Mouse (Mus musculus): ENCODE results near the gene Cltc.

Gene Cltc

DNA sequence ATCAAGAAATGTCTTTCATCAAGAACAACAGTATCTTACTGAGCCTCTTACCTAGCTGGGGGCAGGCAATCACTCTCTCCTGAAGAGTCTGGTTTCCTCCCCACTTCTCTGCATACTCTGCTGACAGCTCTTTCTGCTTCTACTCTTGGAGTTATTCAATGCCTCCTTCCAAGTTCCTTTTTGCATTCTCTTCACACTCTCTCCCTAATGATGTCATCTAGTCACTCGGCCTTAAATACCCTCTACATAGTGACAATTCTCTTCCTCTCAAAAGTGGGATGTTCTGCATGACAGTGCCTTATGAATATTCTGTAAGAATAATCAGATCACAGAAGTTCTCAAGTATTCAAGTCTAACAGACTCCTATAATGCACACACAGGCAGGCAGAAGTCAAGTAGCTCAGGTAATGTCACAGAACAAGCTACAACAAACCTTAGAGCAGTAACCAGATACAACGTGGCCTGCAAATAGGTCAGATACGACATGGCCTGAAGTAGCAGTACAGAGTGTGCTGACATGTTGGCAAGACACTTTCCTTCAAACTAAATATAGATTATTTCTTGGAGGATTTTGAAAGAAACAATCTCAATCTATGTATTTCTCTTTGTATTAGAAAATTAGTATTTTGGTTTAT, 86.2 kb downstream of the Cltc start:
- no peak for TF ChIP-seq NANOG (IDR thresholded peaks at IDR 0.05; ENCODE audit: borderline replicate concordance, low read length)
- TF ChIP-seq CTCF (conservative IDR thresholded peaks at IDR 0.05; ENCODE audit: low read length): no peak
- H3K4me1 ChIP-seq (replicated peaks; ENCODE audit: low read depth, low read length): no peaks in the 10 kb centered on the region
- H3K27me3 ChIP-seq (ENCODE audit: insufficient read depth, low read length): no peaks in the 10 kb centered on the region
- no peaks in the 10 kb centered on the region for H3K36me3 ChIP-seq (ENCODE audit: insufficient read depth, low read length)
- no peaks in the 10 kb centered on the region for H3K9me3 ChIP-seq (ENCODE audit: low read length)
- no peak overlapping the region for H3K4me3 ChIP-seq (replicated peaks; ENCODE audit: low read length)

DNA sequence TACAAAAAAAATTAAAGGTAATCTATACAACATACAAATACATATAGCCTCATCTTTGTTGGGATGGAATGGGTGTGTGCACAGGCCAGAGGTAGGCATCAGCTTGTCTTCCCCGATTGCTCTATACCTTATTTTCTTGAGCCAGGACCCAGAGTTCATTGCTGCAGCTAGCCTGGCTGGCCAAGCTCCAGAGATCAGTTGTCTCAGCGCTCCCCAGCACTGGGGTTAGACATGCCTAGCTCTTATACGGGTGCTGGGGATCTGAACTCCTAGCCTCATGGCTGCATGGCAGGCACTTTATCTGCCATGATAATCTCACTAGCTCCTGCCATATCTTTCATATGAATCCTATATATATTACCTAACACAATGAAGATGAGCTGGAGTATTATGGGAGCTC, 89.2 kb downstream of the Cltc start:
- no peaks in the 10 kb centered on the region for H3K9me3 ChIP-seq (ENCODE audit: low read length)
- TF ChIP-seq CTCF (conservative IDR thresholded peaks at IDR 0.05; ENCODE audit: low read length): no peak
- no peak for TF ChIP-seq POU5F1 (IDR thresholded peaks at IDR 0.05; ENCODE audit: borderline replicate concordance, low read length)
- TF ChIP-seq NANOG (IDR thresholded peaks at IDR 0.05; ENCODE audit: borderline replicate concordance, low read length): no peak
- H3K36me3 ChIP-seq (ENCODE audit: insufficient read depth, low read length): peaks cover 20% of the 10 kb centered on the region
- H3K4me1 ChIP-seq (replicated peaks; ENCODE audit: low read depth, low read length): no peaks in the 10 kb centered on the region
- no peak overlapping the region for H3K4me3 ChIP-seq (replicated peaks; ENCODE audit: low read length)
- no peaks in the 10 kb centered on the region for H3K27me3 ChIP-seq (ENCODE audit: insufficient read depth, low read length)

DNA sequence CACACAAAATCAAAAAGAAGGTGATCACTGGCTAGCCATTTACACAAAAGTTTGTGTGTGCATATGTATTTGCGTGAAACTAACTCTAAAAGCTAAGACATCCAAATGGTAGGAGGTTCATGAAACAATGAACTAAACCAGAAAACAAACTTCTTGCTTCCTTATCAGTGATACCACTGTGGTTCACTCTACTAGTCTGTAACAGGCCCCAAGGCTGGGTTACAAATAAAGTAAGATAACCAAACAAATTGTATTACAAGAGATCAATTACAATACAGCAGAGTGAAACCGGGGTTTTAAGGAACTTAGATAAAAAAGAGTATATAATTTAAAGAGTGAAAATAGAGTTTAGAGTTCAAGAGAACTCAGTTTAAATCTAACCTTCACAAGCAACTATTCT, 89.8 kb downstream of the Cltc start:
- Histone ChIP-seq H3K9me3 (ENCODE audit: low read length) (no peaks in the 10 kb centered on the region), H3K4me1 (replicated peaks; ENCODE audit: low read depth, low read length) (no peaks in the 10 kb centered on the region), H3K36me3 (ENCODE audit: insufficient read depth, low read length) (peaks cover 25% of the 10 kb centered on the region), H3K4me3 (replicated peaks; ENCODE audit: low read length) (no peak overlapping the region), H3K27me3 (ENCODE audit: insufficient read depth, low read length) (no peaks in the 10 kb centered on the region)
- no peak for TF ChIP-seq CTCF (conservative IDR thresholded peaks at IDR 0.05; ENCODE audit: low read length)

- H3K9me3 ChIP-seq (ENCODE audit: low read length): no peaks in the 10 kb centered on the region
- H3K36me3 ChIP-seq (ENCODE audit: insufficient read depth, low read length): peaks cover 49% of the 10 kb centered on the region
- no peaks in the 10 kb centered on the region for H3K4me1 ChIP-seq (replicated peaks; ENCODE audit: low read depth, low read length)
- no peak overlapping the region for H3K4me3 ChIP-seq (replicated peaks; ENCODE audit: low read length)
- H3K27me3 ChIP-seq (ENCODE audit: insufficient read depth, low read length): no peaks in the 10 kb centered on the region
- TF ChIP-seq POU5F1 (IDR thresholded peaks at IDR 0.05; ENCODE audit: borderline replicate concordance, low read length) (no peak), NANOG (IDR thresholded peaks at IDR 0.05; ENCODE audit: borderline replicate concordance, low read length) (no peak), CTCF (conservative IDR thresholded peaks at IDR 0.05; ENCODE audit: low read length) (no peak)
Observed at GRCm38 (mm10) chr11:86664406-86664805, 93.0 kb downstream of the Cltc start.

- H3K36me3 ChIP-seq (ENCODE audit: insufficient read depth, low read length): peaks cover 50% of the 10 kb centered on the region
- H3K27me3 ChIP-seq (ENCODE audit: insufficient read depth, low read length): no peaks in the 10 kb centered on the region
- H3K4me3 ChIP-seq (replicated peaks; ENCODE audit: low read length): no peak overlapping the region
- no peaks in the 10 kb centered on the region for H3K4me1 ChIP-seq (replicated peaks; ENCODE audit: low read depth, low read length)
- H3K9me3 ChIP-seq (ENCODE audit: low read length): no peaks in the 10 kb centered on the region
- no peak for TF ChIP-seq NANOG (IDR thresholded peaks at IDR 0.05; ENCODE audit: borderline replicate concordance, low read length)
- TF ChIP-seq POU5F1 (IDR thresholded peaks at IDR 0.05; ENCODE audit: borderline replicate concordance, low read length): no peak
- TF ChIP-seq CTCF (conservative IDR thresholded peaks at IDR 0.05; ENCODE audit: low read length): no peak
Observed at GRCm38 (mm10) chr11:86663977-86664376, 93.4 kb downstream of the Cltc start.

DNA sequence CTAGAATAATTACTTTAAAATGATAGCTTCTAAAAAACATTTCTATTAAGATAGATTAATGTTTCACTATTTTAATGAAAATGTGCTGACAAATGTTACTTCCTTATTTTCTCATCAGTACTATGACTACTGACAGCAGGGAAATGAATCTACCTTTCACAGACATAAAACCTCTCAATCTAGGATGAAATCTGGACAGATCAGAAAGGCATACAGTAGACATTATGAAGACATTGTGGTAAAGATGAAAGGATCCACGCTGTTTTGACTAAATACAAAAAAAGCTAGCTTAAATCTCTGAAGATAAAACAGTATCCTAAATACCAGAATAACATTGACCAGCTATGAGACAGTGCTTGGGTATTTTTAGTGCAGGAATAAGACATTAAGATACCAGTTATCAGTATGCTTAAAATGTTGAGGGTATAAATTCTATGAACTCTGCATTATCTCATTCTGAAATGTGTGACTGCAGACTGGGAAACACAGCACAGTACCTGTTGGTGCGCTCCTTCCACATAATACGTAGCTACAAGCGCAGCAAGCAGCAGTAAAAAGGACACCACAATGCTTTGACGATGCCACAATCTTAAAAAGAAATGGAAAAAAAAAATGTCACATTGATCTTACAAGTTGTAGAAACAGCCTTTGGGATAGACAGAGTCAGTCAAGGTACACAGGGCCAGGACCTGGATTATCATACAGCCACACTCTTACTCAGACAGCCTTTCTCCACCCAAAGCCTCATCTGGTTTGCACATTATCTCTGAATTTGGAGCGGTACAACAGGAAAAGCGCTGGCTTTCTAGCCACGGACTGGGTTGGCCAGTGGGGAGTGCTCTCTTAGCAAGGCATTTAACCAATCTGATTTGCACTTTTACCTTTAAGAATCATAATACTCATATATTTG, 94.1 kb downstream of the Cltc start:
- H3K36me3 ChIP-seq (ENCODE audit: insufficient read depth, low read length): peaks cover 50% of the 10 kb centered on the region
- H3K9me3 ChIP-seq (ENCODE audit: low read length): no peaks in the 10 kb centered on the region

DNA sequence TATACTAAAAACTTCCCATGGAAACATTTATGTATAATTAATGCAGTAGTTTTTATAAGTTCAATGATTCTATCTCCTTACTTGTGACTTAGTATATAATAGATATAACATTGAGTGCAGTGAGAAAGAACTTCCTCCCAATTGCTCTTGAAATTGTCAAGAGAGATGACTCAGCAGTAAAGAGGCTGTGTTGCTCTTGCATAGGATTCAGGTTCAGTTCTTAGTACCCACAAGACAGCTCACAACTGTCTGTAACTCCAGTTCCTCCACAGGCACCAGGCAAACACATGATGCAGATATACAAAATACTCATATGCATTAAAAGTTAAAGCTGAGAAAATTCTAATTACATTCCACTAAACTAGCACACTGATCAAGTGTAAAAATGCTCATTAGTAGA, 99.5 kb downstream of the Cltc start:
- Histone ChIP-seq H3K9me3 (ENCODE audit: low read length) (no peaks in the 10 kb centered on the region), H3K27me3 (ENCODE audit: insufficient read depth, low read length) (no peaks in the 10 kb centered on the region), H3K4me3 (replicated peaks; ENCODE audit: low read length) (no peak overlapping the region), H3K36me3 (ENCODE audit: insufficient read depth, low read length) (peaks cover 32% of the 10 kb centered on the region), H3K4me1 (replicated peaks; ENCODE audit: low read depth, low read length) (no peaks in the 10 kb centered on the region)
- TF ChIP-seq POU5F1 (IDR thresholded peaks at IDR 0.05; ENCODE audit: borderline replicate concordance, low read length) (no peak), NANOG (IDR thresholded peaks at IDR 0.05; ENCODE audit: borderline replicate concordance, low read length) (no peak), CTCF (conservative IDR thresholded peaks at IDR 0.05; ENCODE audit: low read length) (no peak)

More for the DNA sequence above, 94.1 kb downstream of the Cltc start:
- TF ChIP-seq CTCF (conservative IDR thresholded peaks at IDR 0.05; ENCODE audit: low read length) (no peak), POU5F1 (IDR thresholded peaks at IDR 0.05; ENCODE audit: borderline replicate concordance, low read length) (no peak), NANOG (IDR thresholded peaks at IDR 0.05; ENCODE audit: borderline replicate concordance, low read length) (no peak)
- no peaks in the 10 kb centered on the region for H3K27me3 ChIP-seq (ENCODE audit: insufficient read depth, low read length)
- no peak overlapping the region for H3K4me3 ChIP-seq (replicated peaks; ENCODE audit: low read length)
- H3K4me1 ChIP-seq (replicated peaks; ENCODE audit: low read depth, low read length): no peaks in the 10 kb centered on the region

DNA sequence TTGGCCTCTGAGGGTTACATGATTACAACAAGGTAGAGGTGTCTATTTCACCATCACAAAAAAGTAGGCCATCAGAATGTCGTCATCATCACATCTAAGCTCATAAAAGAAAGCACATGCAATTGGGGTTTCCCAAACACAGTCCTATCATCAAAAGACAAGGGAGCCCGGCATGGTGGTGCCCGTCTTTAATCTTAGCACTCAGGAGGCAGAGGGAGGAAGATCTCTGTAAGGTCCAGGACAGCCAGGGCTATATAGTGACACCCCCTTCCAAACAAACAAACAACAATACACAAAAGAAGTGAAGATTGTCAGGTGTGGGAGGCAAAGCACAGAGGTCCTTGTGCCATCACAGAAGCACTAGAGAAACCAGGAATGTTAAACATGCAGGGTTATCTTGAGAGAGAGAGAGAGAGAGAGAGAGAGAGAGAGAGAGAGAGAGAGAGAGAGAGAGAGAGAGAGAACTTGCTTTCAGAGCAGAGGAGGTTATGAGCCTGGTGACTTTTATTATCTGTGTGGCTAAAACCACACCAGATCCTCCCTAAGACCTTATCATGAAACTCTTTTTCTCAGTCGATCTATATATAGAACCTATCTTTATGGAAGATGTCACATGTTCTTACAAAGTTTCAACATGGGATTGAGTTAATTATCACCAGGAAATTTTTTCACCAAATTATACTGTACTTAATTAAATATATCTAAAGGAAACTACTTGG, 100.4 kb downstream of the Cltc start:
- no peaks in the 10 kb centered on the region for H3K9me3 ChIP-seq (ENCODE audit: low read length)
- H3K4me1 ChIP-seq (replicated peaks; ENCODE audit: low read depth, low read length): no peaks in the 10 kb centered on the region
- H3K36me3 ChIP-seq (ENCODE audit: insufficient read depth, low read length): peaks cover 24% of the 10 kb centered on the region
- TF ChIP-seq POU5F1 (IDR thresholded peaks at IDR 0.05; ENCODE audit: borderline replicate concordance, low read length): no peak
- no peak for TF ChIP-seq NANOG (IDR thresholded peaks at IDR 0.05; ENCODE audit: borderline replicate concordance, low read length)
- TF ChIP-seq CTCF (conservative IDR thresholded peaks at IDR 0.05; ENCODE audit: low read length): no peak
- no peaks in the 10 kb centered on the region for H3K27me3 ChIP-seq (ENCODE audit: insufficient read depth, low read length)
- no peak overlapping the region for H3K4me3 ChIP-seq (replicated peaks; ENCODE audit: low read length)

All from E14TG2a.4 (cell line).